Mouse (Mus musculus) E14TG2a.4 (cell line): ENCODE results near the gene Thsd4.

Experiments used
- CTCF ChIP-seq: conservative IDR thresholded peaks from 2 replicates; pipeline ENCODE4 v1.5.1; 2014; ENCODE audit warnings: low read length
- POU5F1 ChIP-seq: IDR thresholded peaks from 2 replicates; pipeline ENCODE4 v1.6.1; 2014; ENCODE audit warnings: low read length, borderline replicate concordance

DNA sequence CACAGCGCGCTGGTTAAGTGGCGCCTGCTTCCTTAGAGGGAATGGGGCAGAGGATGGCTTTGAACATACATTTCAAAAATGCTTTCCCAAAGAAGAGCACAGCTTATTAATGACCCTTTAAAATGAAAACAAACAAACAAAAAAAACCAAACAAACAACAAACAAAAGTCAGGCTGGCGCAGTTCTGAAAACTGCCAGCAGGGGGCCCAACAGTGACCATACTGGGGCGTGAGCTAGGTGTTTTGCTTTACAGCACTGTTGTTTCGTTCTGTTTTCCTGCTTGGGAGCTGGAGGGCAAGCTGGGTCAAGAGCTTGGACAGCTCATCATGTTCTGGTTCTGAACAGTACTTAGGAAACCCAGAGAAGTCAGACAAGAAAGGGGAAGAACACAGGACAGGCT lies 278.3 kb downstream of the Thsd4 start:
- TF ChIP-seq CTCF (peak; percentile 99), POU5F1 (no peak)
